Comparison of ENCODE assay signal across 8 mouse cellular contexts in the genomic region with DNA sequence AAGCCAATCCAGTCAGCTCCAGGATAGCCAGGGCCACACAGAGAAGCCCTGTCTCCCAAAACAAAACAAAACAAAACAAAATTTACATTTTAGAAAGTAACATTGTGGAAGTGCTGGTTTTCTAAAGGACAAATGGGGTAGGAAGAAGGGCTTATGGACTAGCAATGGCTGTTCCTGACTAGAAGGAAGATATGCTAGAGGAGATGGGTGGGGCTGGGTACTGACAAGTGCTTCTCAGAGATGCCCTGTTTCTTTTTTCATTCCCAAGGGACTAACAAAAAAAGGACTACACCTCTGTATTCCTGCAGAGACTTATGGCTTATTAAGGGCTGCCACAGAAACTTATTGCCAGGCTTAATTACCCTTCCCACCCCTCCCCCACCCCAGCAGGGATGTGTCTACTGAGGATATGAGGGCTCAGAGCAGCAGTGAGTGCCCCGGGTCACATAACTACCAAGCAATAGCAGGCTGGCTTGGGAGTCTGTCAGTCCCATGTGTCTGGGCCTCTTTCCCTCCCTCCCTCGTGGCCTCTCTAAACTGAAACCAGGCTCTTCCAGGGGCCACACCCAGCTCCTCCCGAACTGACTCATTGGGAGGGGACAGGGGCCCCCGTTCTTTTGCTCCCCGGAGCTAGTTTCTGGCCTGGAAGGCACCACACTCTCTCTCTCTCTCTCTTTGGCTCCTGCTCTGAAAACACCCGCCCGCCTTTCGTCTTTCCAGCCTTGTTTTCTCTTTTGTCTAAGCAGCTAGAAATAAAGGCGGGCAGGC. TPM values are rescaled to one million over a fixed set of nuclear protein-coding genes. Genes with fewer than 3 reads are reported as not detected.
DNase-seq lines count a peak whose midpoint lies in the region; ATAC-seq and TF ChIP-seq lines count a peak whose summit lies in the region.

No protein-coding gene starts in this region.

- no peaks in the 10 kb centered on the region for H3K36me3 ChIP-seq in C2C12 (ENCODE audit: control insufficient read depth, insufficient read depth)
- no peaks in the 10 kb centered on the region for H3K36me3 ChIP-seq in hindbrain, embryonic 16.5 days (ENCODE audit: control insufficient read depth, insufficient read depth, low read length)

- no peaks in the 10 kb centered on the region for H3K27me3 ChIP-seq in C2C12 (ENCODE audit: control insufficient read depth, insufficient read depth, insufficient read length)
- H3K27me3 ChIP-seq in hindbrain, embryonic 16.5 days (replicated peaks; ENCODE audit: control insufficient read depth, insufficient read depth, low read length) = no peaks in the 10 kb centered on the region

- no peak overlapping the region for H3K4me3 ChIP-seq in C2C12 (ENCODE audit: insufficient read depth, poor library complexity, severe bottlenecking)
- no peak overlapping the region for H3K4me3 ChIP-seq in hindbrain, embryonic 16.5 days (ENCODE audit: low read length)

- no peak overlapping the region for H3K27ac ChIP-seq in hindbrain, embryonic 16.5 days (ENCODE audit: low read depth, low read length)

- H3ac ChIP-seq in C2C12 (ENCODE audit: control insufficient read depth, insufficient read length, low read depth) = peak overlapping the region; percentile 64

- H3K79me3 ChIP-seq in C2C12 (ENCODE audit: low read depth) = no peaks in the 10 kb centered on the region

- ATAC-seq in hindbrain, embryonic 16.5 days = peak; percentile 14; the same call in 1 of the 2 replicates
- peak; percentile 80 for ATAC-seq in megakaryocyte-erythroid progenitor cell, adult 5-6 weeks (replicated peaks; ENCODE audit: low FRiP score, low TSS enrichment, poor library complexity, severe bottlenecking)

- peak; percentile 59 for DNase-seq in adrenal gland, postnatal 14 days
- DNase-seq in gastrocnemius, adult 8-10 months (ENCODE audit: low spot score in 2 of 2) = peak; percentile 52 to 62
- no peak for DNase-seq in cerebellum, postnatal 4 days (ENCODE audit: low spot score in 2 of 2)
- no peak for DNase-seq in right cerebral cortex, postnatal 36 days (ENCODE audit: low spot score in 2 of 2)
- no peak for DNase-seq in spleen, postnatal 10 days (ENCODE audit: low spot score in 2 of 2)

- H3K4me1 ChIP-seq in hindbrain, embryonic 16.5 days (ENCODE audit: control insufficient read depth, insufficient read depth, low read depth, low read length) = peaks cover 7% of the 10 kb centered on the region

- no peaks in the 10 kb centered on the region for H3K9me3 ChIP-seq in hindbrain, embryonic 16.5 days (ENCODE audit: control insufficient read depth, low read length)

- H3K4me2 ChIP-seq in hindbrain, embryonic 16.5 days (ENCODE audit: low read length) = peak overlapping the region; percentile 29; the same call in 1 of the 2 replicates

- peak overlapping the region; percentile 43 for H3K9ac ChIP-seq in hindbrain, embryonic 16.5 days (ENCODE audit: low read depth, low read length)

- TF ChIP-seq CTCF in C2C12 (IDR thresholded peaks at IDR 0.05; ENCODE audit: control insufficient read depth, insufficient read depth, insufficient read length) = no peak

- H3K79me2 ChIP-seq in C2C12 (ENCODE audit: control insufficient read depth, insufficient read depth) = no peaks in the 10 kb centered on the region

- 7% methylated on average over 9 of the region's 9 CpGs for WGBS in hindbrain, embryonic 16.5 days

TF ChIP-seq in C2C12, 6 proteins besides CTCF, POLR2A, EP300 and RAD21:
- TF ChIP-seq MYOG (IDR thresholded peaks at IDR 0.05; ENCODE audit: control insufficient read depth, extremely low read depth, insufficient read length) (no peak), MAX (IDR thresholded peaks at IDR 0.05) (peak; percentile 73), MYOD1 (IDR thresholded peaks at IDR 0.05; ENCODE audit: control insufficient read depth, insufficient read length, low read depth) (no peak), USF1 (IDR thresholded peaks at IDR 0.05; ENCODE audit: low read depth) (no peak)

RNA-seq across cellular contexts. Expression of gene Epb41l4b, which starts 10.0 kb away (rescaled TPM):
- polyA plus RNA-seq in C2C12 (2012; fragmentation: generic; extraction: Trizol) = 1.1 TPM
- total RNA-seq in adrenal gland, postnatal 14 days (2021) = 3.5 and 5.4 TPM in 2 replicates
- total RNA-seq in gastrocnemius, adult 8-10 months (2022) = 1 to 10 TPM; 3.6 to 7.4 (median 5.8) TPM
- 2.8 and 3.4 TPM in 2 replicates for polyA plus RNA-seq in hindbrain, embryonic 16.5 days (2015; fragmentation: Nextera tagmentation; extraction: Ambion mirVana)
- total RNA-seq in megakaryocyte-erythroid progenitor cell, adult 5-6 weeks (2014; fragmentation: Nextera tagmentation) = 1.6 and 3.5 TPM in 2 replicates
- total RNA-seq in megakaryocyte-erythroid progenitor cell, adult 5-6 weeks (2017) = 0.47 and 3.0 TPM in 2 replicates

Comparison
In these comparisons a context has a peak if more than half of its experiments do, and no peak if none do; other contexts are left out.
1. DNase-seq: peak in adrenal gland, postnatal 14 days (single experiment) and gastrocnemius, adult 8-10 months (2 of 2); none in cerebellum, postnatal 4 days (0 of 2), right cerebral cortex, postnatal 36 days (0 of 2) and spleen, postnatal 10 days (0 of 2).